Mouse (Mus musculus) liver, adult 2 months (tissue): ENCODE measurements around the gene Babam1.

Source experiments
- CTCF ChIP-seq: fragments of 200-500 bp; IDR thresholded peaks from 2 replicates; pipeline ENCODE4 v1.5.1; 2011; ENCODE audit warnings: low read depth, low read length, control low read depth
- POLR2A ChIP-seq: fragments of 200-500 bp; IDR thresholded peaks from 2 replicates; pipeline ENCODE4 v1.6.1; 2011; ENCODE audit warnings: low read length, control low read depth; ENCODE audit not compliant: insufficient read depth; ENCODE audit errors: extremely low read depth

DNA sequence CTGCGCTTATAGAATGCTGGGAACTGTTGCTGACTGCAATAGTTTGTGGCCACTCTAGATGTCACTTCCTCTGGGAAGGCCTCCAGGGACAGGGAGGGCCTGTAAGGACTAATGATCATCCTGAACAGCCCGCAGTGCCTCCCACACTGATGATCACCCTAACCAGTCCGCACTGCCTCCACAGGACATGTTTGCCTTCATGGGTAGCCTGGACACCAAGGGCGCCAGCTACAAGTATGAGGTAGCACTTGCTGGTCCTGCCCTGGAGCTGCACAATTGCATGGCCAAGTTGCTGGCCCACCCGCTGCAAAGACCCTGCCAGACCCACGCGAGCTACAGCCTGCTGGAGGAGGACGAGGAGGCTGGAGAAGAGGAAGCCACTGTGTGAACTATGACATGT lies 7.3 kb downstream of the Babam1 start:
- TF ChIP-seq CTCF (no peak), POLR2A (no peak)
